Mouse (Mus musculus) heart, embryonic 14.5 days (tissue): ENCODE results near the gene Ptpn6. TPM values are rescaled to one million over a fixed set of nuclear protein-coding genes. Genes with fewer than 3 reads are reported as not detected.
A peak's percentile ranks its signal among the peaks of the same experiment; 100 is the strongest.

Source experiments
- ATAC-seq: fragments of 200-750 bp; cut with Nextera tagmentation; 2 replicates; pipeline ENCODE4 v1.8.0; 2017; ENCODE audit warnings: low read depth, moderate TSS enrichment; ENCODE audit not compliant: insufficient number of reproducible peaks, insufficient read depth, low FRiP score
- H3K27ac ChIP-seq, 2 experiments: fragments of 200-500 bp in 1 of 2; fragments of 300-500 bp in 1 of 2; sonication (generic) in 1 of 2; replicated peaks in 1 of 2; 2 replicates each; pipeline ENCODE4 v1.5.1; 2012 to 2014; ENCODE audit warnings: low read depth in 2 of 2, low read length in 2 of 2, control low read depth in 1 of 2, mild to moderate bottlenecking in 1 of 2, mixed read lengths in 1 of 2; ENCODE audit not compliant: control insufficient read depth in 1 of 2, insufficient read depth in 1 of 2
- H3K27me3 ChIP-seq: fragments of 300-500 bp; sonication (generic); 2 replicates; pipeline ENCODE4 v1.6.1; 2014; ENCODE audit warnings: mild to moderate bottlenecking, low read length, control low read depth; ENCODE audit not compliant: control insufficient read depth, insufficient read depth
- H3K36me3 ChIP-seq: fragments of 300-500 bp; sonication (generic); 2 replicates; pipeline ENCODE4 v1.6.1; 2014; ENCODE audit warnings: mild to moderate bottlenecking, control low read depth, low read length, mixed read lengths; ENCODE audit not compliant: control insufficient read depth, insufficient read depth
- H3K4me1 ChIP-seq, 2 experiments: fragments of 200-500 bp in 1 of 2; fragments of 300-500 bp in 1 of 2; sonication (generic) in 1 of 2; 2 replicates each; pipeline ENCODE4 v1.6.1; 2012 to 2014; ENCODE audit warnings: low read length in 2 of 2, control low read depth in 1 of 2, mixed read lengths in 1 of 2; ENCODE audit not compliant: control insufficient read depth in 2 of 2, insufficient read depth in 2 of 2
- H3K4me2 ChIP-seq: fragments of 300-500 bp; sonication (generic); 2 replicates; pipeline ENCODE4 v1.6.1; 2014; ENCODE audit warnings: mild to moderate bottlenecking, low read length
- H3K4me3 ChIP-seq, 2 experiments: fragments of 200-500 bp in 1 of 2; fragments of 300-500 bp in 1 of 2; sonication (generic) in 1 of 2; 2 replicates each; pipeline ENCODE4 v1.5.1; 2012 to 2014; ENCODE audit warnings: low read length in 2 of 2, mild to moderate bottlenecking in 2 of 2, control low read depth in 1 of 2, low read depth in 1 of 2, moderate library complexity in 1 of 2; ENCODE audit not compliant: control insufficient read depth in 1 of 2, insufficient read depth in 1 of 2
- H3K9ac ChIP-seq: fragments of 300-500 bp; sonication (generic); 2 replicates; pipeline ENCODE4 v1.6.1; 2014; ENCODE audit warnings: mild to moderate bottlenecking, low read length
- H3K9me3 ChIP-seq: fragments of 300-500 bp; sonication (generic); 2 replicates; pipeline ENCODE4 v1.6.1; 2016; ENCODE audit warnings: low read length, control low read depth; ENCODE audit not compliant: control insufficient read depth
- WGBS: fragments of 180-500 bp; shearing (Covaris S2); extraction: QIAGEN DNeasy Blood & Tissue Kit; methylation state at CpG from one replicate; pipeline ENCODE4 v1.1.7; 2014; 5-methylcytosine and 5-hydroxymethylcytosine counted together
- polyA plus RNA-seq: library from polyadenylated mRNA; unstranded; fragments of >200 nt; fragmentation: Nextera tagmentation; extraction: Ambion mirVana; gene quantifications from 2 replicates; pipeline ENCODE4 v1.2.1, GENCODE M21; 2014

Ptpn6 gene
- polyA plus RNA-seq, 1 experiment from 2014 or later: 4.9 TPM

- H3K9me3 ChIP-seq: no peaks in the 10 kb centered on the region
- 75% methylated on average over 15 of the region's 15 CpGs for WGBS
- H3K9ac ChIP-seq: no peak overlapping the region
- H3K4me3 ChIP-seq: no peak overlapping the region
- no peak for ATAC-seq
- H3K27me3 ChIP-seq: peaks cover 4% of the 10 kb centered on the region; the same call in 1 of the 2 replicates
- no peaks in the 10 kb centered on the region for H3K36me3 ChIP-seq
- H3K27ac ChIP-seq: no peak overlapping the region
- H3K4me1 ChIP-seq: peaks cover 21 to 24% of the 10 kb centered on the region in 2 experiments
- H3K4me2 ChIP-seq: no peak overlapping the region
Measured at GRCm38 (mm10) chr6:124770511-124770910, 32.0 kb upstream of the Ptpn6 start.

GRCm38 (mm10) chr6:124770013-124770412 lies 31.5 kb upstream of the Ptpn6 start:
- Histone ChIP-seq H3K4me2 (peak overlapping the region; percentile 91), H3K9me3 (no peaks in the 10 kb centered on the region), H3K36me3 (no peaks in the 10 kb centered on the region), H3K27me3 (peaks cover 4% of the 10 kb centered on the region; the same call in 1 of the 2 replicates), H3K4me1 (peaks cover 21 to 24% of the 10 kb centered on the region in 2 experiments), H3K4me3 (peak overlapping the region; percentile 55 to 58; a peak in 3 of 4 replicates), H3K27ac (peak overlapping the region in 1 of 2 experiments; percentile 9; a peak in 1 of 4 replicates), H3K9ac (peak overlapping the region; percentile 71)
- no peak for ATAC-seq
- WGBS: 19% methylated on average over 7 of the region's 7 CpGs

- peak within 1 kb of the TSS in 1 of 2 experiments; percentile 9; a peak in 1 of 4 replicates for H3K27ac ChIP-seq
- peak within 1 kb of the TSS; percentile 71 for H3K9ac ChIP-seq
- peak; percentile 71 for ATAC-seq
- H3K4me2 ChIP-seq: peak within 1 kb of the TSS; percentile 91
- under 1% methylated on average over 54 of the region's 54 CpGs for WGBS
- H3K9me3 ChIP-seq: no peaks in the 10 kb centered on the region
- H3K36me3 ChIP-seq: no peaks in the 10 kb centered on the region
- H3K4me1 ChIP-seq: peaks cover 21 to 24% of the 10 kb centered on the region in 2 experiments
- H3K4me3 ChIP-seq: peak within 1 kb of the TSS; percentile 55 to 58
- peaks cover 4% of the 10 kb centered on the region; the same call in 1 of the 2 replicates for H3K27me3 ChIP-seq
Measured at GRCm38 (mm10) chr6:124769101-124769765, 30.7 kb upstream of the Ptpn6 start, which contains the start of gene Eno2. Gene Eno2 (minus strand): TSS chr6:124769673.

- peak overlapping the region; percentile 91 for H3K4me2 ChIP-seq
- peaks cover 4% of the 10 kb centered on the region; the same call in 1 of the 2 replicates for H3K27me3 ChIP-seq
- H3K9me3 ChIP-seq: no peaks in the 10 kb centered on the region
- no peak for ATAC-seq
- peaks cover 21 to 24% of the 10 kb centered on the region in 2 experiments for H3K4me1 ChIP-seq
- no peaks in the 10 kb centered on the region for H3K36me3 ChIP-seq
- WGBS: 9% methylated on average over 9 of the region's 9 CpGs
- H3K4me3 ChIP-seq: peak overlapping the region; percentile 55 to 58
- H3K27ac ChIP-seq: no peak overlapping the region
- H3K9ac ChIP-seq: peak overlapping the region; percentile 71
Measured at GRCm38 (mm10) chr6:124768704-124769044, 30.2 kb upstream of the Ptpn6 start.

GRCm38 (mm10) chr6:124767920-124768703 lies 29.6 kb upstream of the Ptpn6 start:
- Histone ChIP-seq H3K36me3 (no peaks in the 10 kb centered on the region), H3K4me3 (peak overlapping the region; percentile 55 to 58; a peak in 3 of 4 replicates), H3K4me1 (peaks cover 21 to 24% of the 10 kb centered on the region in 2 experiments), H3K9me3 (no peaks in the 10 kb centered on the region), H3K4me2 (peak overlapping the region; percentile 91), H3K9ac (0 out of 2 replicates have a peak overlapping the region, but pooled peaks have one; percentile 16), H3K27ac (0 out of 4 replicates have a peak overlapping the region, but pooled peaks of 1 of the 2 experiments have one; percentile 6), H3K27me3 (peaks cover 4% of the 10 kb centered on the region; the same call in 1 of the 2 replicates)
- 27% methylated on average over 19 of the region's 19 CpGs for WGBS
- peak; percentile 33; the same call in 1 of the 2 replicates for ATAC-seq

- no peaks in the 10 kb centered on the region for H3K36me3 ChIP-seq
- H3K27me3 ChIP-seq: peaks cover 4% of the 10 kb centered on the region; the same call in 1 of the 2 replicates
- WGBS: 48% methylated on average over 4 of the region's 4 CpGs
- H3K4me3 ChIP-seq: no peak overlapping the region
- H3K4me2 ChIP-seq: no peak overlapping the region
- peaks cover 21 to 24% of the 10 kb centered on the region in 2 experiments for H3K4me1 ChIP-seq
- H3K9ac ChIP-seq: 0 out of 2 replicates have a peak overlapping the region, but pooled peaks have one; percentile 16
- H3K27ac ChIP-seq: 0 out of 4 replicates have a peak overlapping the region, but pooled peaks of 1 of the 2 experiments have one; percentile 6
- no peaks in the 10 kb centered on the region for H3K9me3 ChIP-seq
- no peak for ATAC-seq
Measured at GRCm38 (mm10) chr6:124767536-124767919, 29.0 kb upstream of the Ptpn6 start.

GRCm38 (mm10) chr6:124765951-124766350 lies 27.4 kb upstream of the Ptpn6 start:
- no peak for ATAC-seq
- H3K9ac ChIP-seq: no peak overlapping the region

More at GRCm38 (mm10) chr6:124765951-124766350, 27.4 kb upstream of the Ptpn6 start:
- Histone ChIP-seq H3K27ac (no peak overlapping the region), H3K4me1 (peaks cover 21 to 24% of the 10 kb centered on the region in 2 experiments), H3K9me3 (no peaks in the 10 kb centered on the region), H3K4me2 (no peak overlapping the region), H3K4me3 (no peak overlapping the region), H3K27me3 (peaks cover 7% of the 10 kb centered on the region; the same call in 1 of the 2 replicates), H3K36me3 (no peaks in the 10 kb centered on the region)
- 80% methylated on average over 7 of the region's 7 CpGs for WGBS
